Mouse (Mus musculus) neural tube, embryonic 11.5 days (tissue): ENCODE measurements around the gene Phldb2. TPM values are rescaled to one million over a fixed set of nuclear protein-coding genes. Genes with fewer than 3 reads are reported as not detected.

Experiments used
- ATAC-seq: fragments of 200-750 bp; cut with Nextera tagmentation; 2 replicates; pipeline ENCODE4 v1.8.0; 2017; ENCODE audit warnings: moderate number of reproducible peaks, mild to moderate bottlenecking, moderate TSS enrichment, moderate library complexity; ENCODE audit not compliant: insufficient read depth, low FRiP score, low TSS enrichment
- DNase-seq: peaks from one replicate; pipeline ENCODE4 v3.0.0-alpha.2; 2015; ENCODE audit warnings: low spot score
- H3K27ac ChIP-seq: fragments of 300-500 bp; sonication (generic); 2 replicates; pipeline ENCODE4 v1.5.1; 2014; ENCODE audit warnings: low read depth, mild to moderate bottlenecking, low read length
- H3K27me3 ChIP-seq: fragments of 300-500 bp; sonication (generic); 2 replicates; pipeline ENCODE4 v1.6.1; 2014; ENCODE audit warnings: mild to moderate bottlenecking, low read length, mixed read lengths; ENCODE audit not compliant: control insufficient read depth, insufficient read depth
- H3K36me3 ChIP-seq: fragments of 300-500 bp; sonication (generic); 2 replicates; pipeline ENCODE4 v1.6.1; 2014; ENCODE audit warnings: mild to moderate bottlenecking, low read length, moderate library complexity, mixed read lengths; ENCODE audit not compliant: control insufficient read depth, insufficient read depth
- H3K4me1 ChIP-seq: fragments of 300-500 bp; sonication (generic); 2 replicates; pipeline ENCODE4 v1.6.1; 2014; ENCODE audit warnings: low read length, mixed read lengths; ENCODE audit not compliant: control insufficient read depth, insufficient read depth
- H3K4me2 ChIP-seq: fragments of 300-500 bp; sonication (generic); 2 replicates; pipeline ENCODE4 v1.6.1; 2014; ENCODE audit warnings: low read depth, mild to moderate bottlenecking, moderate library complexity
- H3K4me3 ChIP-seq: fragments of 300-500 bp; sonication (generic); 2 replicates; pipeline ENCODE4 v1.5.1; 2014; ENCODE audit warnings: low read depth, low read length
- H3K9ac ChIP-seq: fragments of 300-500 bp; sonication (generic); 2 replicates; pipeline ENCODE4 v1.6.1; 2014; ENCODE audit warnings: mild to moderate bottlenecking, low read length
- H3K9me3 ChIP-seq: fragments of 300-500 bp; sonication (generic); 2 replicates; pipeline ENCODE4 v1.6.1; 2016; ENCODE audit warnings: low read length; ENCODE audit not compliant: control insufficient read depth
- WGBS: fragments of 180-500 bp; shearing (Covaris S2); extraction: QIAGEN DNeasy Blood & Tissue Kit; methylation state at CpG from one replicate; pipeline ENCODE4 v1.1.7; 2014; 5-methylcytosine and 5-hydroxymethylcytosine counted together
- polyA plus RNA-seq: library from polyadenylated mRNA; unstranded; fragments of >200 nt; fragmentation: Nextera tagmentation; extraction: Ambion mirVana; gene quantifications from 2 replicates; pipeline ENCODE4 v1.2.1, GENCODE M21; 2014

Gene Phldb2
- polyA plus RNA-seq, 1 experiment from 2014 or later, result 31.4 TPM

DNA sequence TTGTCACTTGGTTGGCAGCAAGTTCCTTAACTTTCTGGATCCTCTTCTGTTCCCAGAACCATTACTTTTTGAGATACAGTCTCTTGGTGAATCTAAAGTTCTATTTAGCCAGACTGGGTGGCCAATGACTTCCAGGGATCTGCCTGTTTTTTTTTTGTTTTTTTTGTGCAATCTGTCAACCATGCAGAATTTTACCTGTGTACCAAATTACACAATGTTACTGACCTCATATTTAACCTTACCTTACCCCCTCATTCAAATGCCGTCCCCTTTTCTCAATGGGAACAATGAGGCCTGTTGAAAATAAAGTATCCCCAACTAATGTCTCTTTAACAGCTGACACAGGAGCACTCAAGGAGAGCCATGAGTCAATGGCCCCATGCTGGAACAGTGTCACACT lies 22.9 kb upstream of the Phldb2 start:
- Histone ChIP-seq H3K4me3 (no peak overlapping the region), H3K36me3 (no peaks in the 10 kb centered on the region), H3K9ac (no peak overlapping the region), H3K27ac (no peak overlapping the region), H3K27me3 (no peaks in the 10 kb centered on the region), H3K9me3 (no peaks in the 10 kb centered on the region), H3K4me1 (no peaks in the 10 kb centered on the region), H3K4me2 (no peak overlapping the region)
- DNase-seq, result no peak
- ATAC-seq, result no peak
- WGBS, result 88% methylated on average over 1 of the region's 1 CpGs

DNA sequence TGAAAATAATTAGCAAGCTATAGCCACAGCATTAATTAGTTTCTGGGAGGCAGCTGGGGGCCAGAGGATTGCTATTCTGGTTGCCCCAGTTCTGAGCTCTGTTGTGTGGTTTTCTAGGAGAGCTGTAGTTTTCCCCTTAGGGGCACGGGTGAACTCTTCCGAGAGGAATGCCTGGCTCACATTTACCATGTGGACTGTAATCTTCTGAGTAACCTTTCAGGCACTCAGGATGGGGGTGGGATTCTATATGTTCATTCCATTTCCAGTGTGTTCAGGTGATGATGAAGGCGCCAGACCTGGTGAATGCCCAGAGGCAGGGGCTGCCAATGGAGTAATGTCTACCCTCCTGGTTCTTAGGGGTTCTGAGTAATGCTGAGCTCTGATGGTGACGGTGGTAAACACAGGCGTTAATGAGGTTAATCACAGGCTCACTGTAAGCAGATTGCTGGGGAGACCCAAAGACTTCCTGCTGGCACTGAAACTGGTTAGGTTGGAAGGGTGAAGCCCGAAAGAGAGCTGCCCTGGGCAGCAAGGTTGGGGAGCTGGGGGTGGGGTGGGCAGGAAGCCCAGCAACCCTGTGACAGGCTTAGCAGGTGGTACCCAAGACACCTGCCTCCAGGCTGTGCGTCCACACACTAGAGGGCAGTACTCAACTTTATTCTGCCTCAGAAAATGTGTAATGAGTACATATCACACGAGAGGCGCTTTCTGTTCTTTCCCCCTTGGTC lies 20.7 kb upstream of the Phldb2 start:
- Histone ChIP-seq H3K9ac (no peak overlapping the region), H3K4me1 (no peaks in the 10 kb centered on the region), H3K27me3 (no peaks in the 10 kb centered on the region), H3K9me3 (no peaks in the 10 kb centered on the region), H3K27ac (no peak overlapping the region), H3K4me3 (no peak overlapping the region), H3K36me3 (no peaks in the 10 kb centered on the region), H3K4me2 (no peak overlapping the region)
- WGBS, result 72% methylated on average over 9 of the region's 9 CpGs
- ATAC-seq (no peak), DNase-seq (no peak)

DNA sequence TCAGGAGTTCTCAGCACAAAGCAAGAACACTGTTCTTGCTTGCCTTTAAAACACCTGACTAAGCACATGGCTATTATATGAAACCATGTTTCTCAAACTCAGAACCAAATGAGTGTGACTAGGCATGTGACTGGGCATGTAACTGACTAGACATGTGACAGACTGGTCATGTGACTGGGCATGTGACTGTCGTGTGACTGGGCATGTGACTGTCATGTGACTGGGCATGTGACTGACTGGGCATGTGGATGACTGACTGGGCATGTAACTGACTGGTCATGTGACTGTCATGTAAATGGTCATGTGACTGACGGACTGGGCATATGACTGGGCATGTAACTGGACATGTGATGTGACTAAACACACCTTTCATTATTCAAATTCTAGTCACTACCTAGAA lies 16.8 kb upstream of the Phldb2 start:
- Histone ChIP-seq H3K9me3 (no peaks in the 10 kb centered on the region), H3K36me3 (no peaks in the 10 kb centered on the region), H3K4me1 (no peaks in the 10 kb centered on the region), H3K27me3 (no peaks in the 10 kb centered on the region), H3K4me3 (no peak overlapping the region), H3K9ac (no peak overlapping the region), H3K4me2 (no peak overlapping the region), H3K27ac (no peak overlapping the region)
- ATAC-seq (no peak), DNase-seq (no peak)
- WGBS, result 95% methylated on average over 2 of the region's 2 CpGs

DNA sequence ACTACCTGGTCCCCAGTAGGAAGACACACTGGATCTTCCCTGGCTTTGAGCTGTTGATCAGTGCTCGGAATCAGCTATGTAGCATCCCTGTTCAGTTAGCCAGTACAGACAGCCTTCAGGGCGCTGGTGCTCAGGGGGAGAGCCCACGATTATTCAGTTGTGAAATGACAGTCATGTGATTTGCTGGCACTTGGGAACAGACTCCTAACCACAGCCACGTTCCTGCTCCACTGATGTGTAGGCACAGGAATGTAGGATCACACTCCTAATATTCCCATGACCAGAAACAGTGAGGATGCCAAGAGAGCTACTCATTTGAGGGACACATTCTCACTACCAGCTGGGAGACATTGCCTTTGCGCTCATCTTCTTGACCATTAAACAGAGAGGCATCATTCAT lies 15.3 kb upstream of the Phldb2 start:
- Histone ChIP-seq H3K36me3 (no peaks in the 10 kb centered on the region), H3K4me1 (no peaks in the 10 kb centered on the region), H3K4me2 (no peak overlapping the region), H3K4me3 (no peak overlapping the region), H3K9me3 (no peaks in the 10 kb centered on the region), H3K9ac (no peak overlapping the region), H3K27me3 (no peaks in the 10 kb centered on the region), H3K27ac (no peak overlapping the region)
- DNase-seq (no peak), ATAC-seq (no peak)
- WGBS, result 84% methylated on average over 5 of the region's 5 CpGs

DNA sequence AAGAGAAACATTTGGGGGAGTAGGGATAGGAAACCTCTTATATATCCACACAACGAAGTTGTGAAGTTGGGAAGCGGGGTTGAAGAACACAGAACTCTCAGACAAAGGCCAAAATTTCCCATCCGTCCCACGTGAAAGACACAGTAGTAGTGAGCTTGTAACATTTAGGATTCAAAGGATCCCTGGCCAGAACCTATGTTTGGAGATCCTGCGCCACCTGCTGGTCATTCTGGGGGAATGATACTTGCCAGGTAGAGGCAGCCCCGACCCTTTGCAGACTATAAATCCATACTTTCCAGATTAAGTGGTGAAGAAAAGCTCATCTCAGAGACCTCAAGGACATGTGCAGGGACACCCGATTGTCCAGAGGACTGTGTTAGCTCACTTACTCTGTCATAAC lies 14.1 kb upstream of the Phldb2 start:
- no peak overlapping the region for H3K9ac ChIP-seq
- peak; percentile 71; the same call in 1 of the 2 replicates for ATAC-seq
- no peaks in the 10 kb centered on the region for H3K27me3 ChIP-seq
- no peak overlapping the region for H3K27ac ChIP-seq
- WGBS, result 20% methylated on average over 7 of the region's 7 CpGs
- no peaks in the 10 kb centered on the region for H3K4me1 ChIP-seq
- no peaks in the 10 kb centered on the region for H3K36me3 ChIP-seq
- H3K9me3 ChIP-seq, result no peaks in the 10 kb centered on the region
- H3K4me2 ChIP-seq, result no peak overlapping the region
- DNase-seq, result peak; percentile 77
- H3K4me3 ChIP-seq, result no peak overlapping the region

DNA sequence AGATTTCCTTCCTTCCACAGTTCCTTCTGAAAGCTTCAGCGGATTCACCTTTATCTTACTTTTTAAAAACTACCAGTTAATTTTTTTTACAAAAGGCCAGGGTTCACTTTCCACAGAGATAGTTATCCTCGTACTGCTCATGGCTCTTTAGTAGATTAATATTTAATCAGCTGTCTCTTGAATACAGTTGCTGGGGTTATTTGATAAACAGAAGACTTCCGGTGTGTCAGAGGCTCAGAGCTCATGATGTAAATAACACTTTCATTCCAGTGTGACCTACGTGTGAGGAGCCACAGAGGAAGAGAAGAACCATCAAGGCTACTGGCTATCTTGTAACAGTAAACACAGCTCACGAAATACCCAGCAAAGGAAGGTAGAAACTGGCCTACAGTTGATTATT lies 13.2 kb upstream of the Phldb2 start:
- ATAC-seq (no peak), DNase-seq (no peak)
- WGBS, result 75% methylated on average over 5 of the region's 5 CpGs
- Histone ChIP-seq H3K27me3 (no peaks in the 10 kb centered on the region), H3K4me2 (no peak overlapping the region), H3K27ac (no peak overlapping the region), H3K36me3 (no peaks in the 10 kb centered on the region), H3K9me3 (no peaks in the 10 kb centered on the region), H3K4me1 (no peaks in the 10 kb centered on the region), H3K9ac (no peak overlapping the region), H3K4me3 (no peak overlapping the region)

DNA sequence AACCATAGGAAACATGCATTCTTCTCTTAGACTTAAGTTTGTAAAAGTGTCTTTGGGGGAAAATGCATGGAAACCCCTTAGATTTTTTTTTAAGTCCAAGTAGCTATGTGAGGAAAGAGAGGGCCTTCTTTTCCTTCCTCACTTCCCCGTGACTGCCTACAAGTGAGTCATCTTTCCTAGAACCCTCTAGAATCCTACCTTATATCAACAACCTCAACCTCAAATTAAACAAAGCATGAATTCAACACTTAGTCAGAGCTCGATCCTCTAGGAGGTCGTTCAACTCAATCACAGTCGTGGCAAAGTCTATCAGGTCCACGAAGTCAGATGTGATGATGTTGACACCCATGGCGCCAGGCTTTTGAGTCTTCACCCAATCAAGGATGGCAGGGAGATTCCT lies 11.4 kb upstream of the Phldb2 start:
- H3K9me3 ChIP-seq, result no peaks in the 10 kb centered on the region
- no peaks in the 10 kb centered on the region for H3K36me3 ChIP-seq
- WGBS, result 85% methylated on average over 6 of the region's 6 CpGs
- H3K4me3 ChIP-seq, result no peak overlapping the region
- no peaks in the 10 kb centered on the region for H3K27me3 ChIP-seq
- no peaks in the 10 kb centered on the region for H3K4me1 ChIP-seq
- H3K27ac ChIP-seq, result no peak overlapping the region
- ATAC-seq (no peak), DNase-seq (no peak)
- no peak overlapping the region for H3K9ac ChIP-seq
- H3K4me2 ChIP-seq, result no peak overlapping the region

DNA sequence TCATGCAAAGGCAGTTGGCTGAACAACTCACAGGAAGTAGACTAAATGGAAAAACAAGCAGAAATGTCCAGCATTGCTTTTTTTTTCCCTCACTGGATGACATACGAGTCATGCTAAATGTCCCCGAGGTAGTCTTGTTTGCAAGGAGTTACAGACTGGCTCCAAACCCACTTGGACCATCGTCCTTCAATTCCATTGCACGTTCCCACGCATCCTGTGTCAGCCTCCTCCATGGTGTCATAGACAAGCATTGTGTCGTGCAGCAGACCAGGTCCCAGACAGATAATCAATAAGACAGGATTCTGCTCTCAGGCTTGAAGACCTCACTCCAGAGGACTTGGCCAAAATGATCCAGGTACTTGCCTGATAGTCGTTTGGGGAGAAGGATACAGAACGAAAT lies 10.4 kb upstream of the Phldb2 start:
- WGBS, result 87% methylated on average over 8 of the region's 8 CpGs
- Histone ChIP-seq H3K27ac (no peak overlapping the region), H3K36me3 (no peaks in the 10 kb centered on the region), H3K9ac (no peak overlapping the region), H3K4me1 (no peaks in the 10 kb centered on the region), H3K4me2 (no peak overlapping the region), H3K4me3 (no peak overlapping the region), H3K27me3 (no peaks in the 10 kb centered on the region), H3K9me3 (no peaks in the 10 kb centered on the region)
- DNase-seq, result no peak
- ATAC-seq, result no peak

DNA sequence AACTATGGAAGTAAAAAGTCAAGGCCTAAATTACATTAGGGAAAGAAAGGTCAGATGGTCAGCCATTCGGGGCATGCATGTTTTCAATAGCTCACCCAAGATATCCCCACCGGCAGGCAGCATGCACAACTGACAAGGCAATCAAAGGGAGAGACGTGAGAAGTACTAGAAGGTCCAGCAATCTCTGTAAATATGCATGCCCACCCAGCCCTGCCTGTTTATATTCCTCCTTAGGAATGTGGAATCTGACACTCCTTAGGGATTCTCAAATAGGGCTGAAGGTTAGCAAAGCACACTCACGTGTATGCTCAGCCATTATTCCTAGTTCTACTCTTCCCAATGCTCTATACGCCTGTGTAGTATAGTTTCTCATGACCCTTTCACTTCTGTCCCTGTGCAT lies 9.7 kb upstream of the Phldb2 start:
- no peak for ATAC-seq
- no peak overlapping the region for H3K4me3 ChIP-seq

More for the DNA sequence above, 9.7 kb upstream of the Phldb2 start:
- Histone ChIP-seq H3K4me1 (no peaks in the 10 kb centered on the region), H3K27me3 (no peaks in the 10 kb centered on the region), H3K9ac (no peak overlapping the region), H3K4me2 (no peak overlapping the region), H3K9me3 (no peaks in the 10 kb centered on the region), H3K36me3 (no peaks in the 10 kb centered on the region), H3K27ac (no peak overlapping the region)
- DNase-seq, result no peak
- WGBS, result 67% methylated on average over 5 of the region's 5 CpGs
